Mouse (Mus musculus) CH12.LX (cell line): ENCODE results near the gene Chd9. TPM values are rescaled to one million over a fixed set of nuclear protein-coding genes. Genes with fewer than 3 reads are reported as not detected.

Experiments used
- DNase-seq: peaks from one replicate; pipeline ENCODE4 v3.0.0-alpha.2; 2013; ENCODE audit errors: extremely low read depth
- H3K27ac ChIP-seq: 2 replicates; pipeline ENCODE4 v1.5.1; 2012; ENCODE audit warnings: low read depth, mild to moderate bottlenecking, control low read depth, moderate library complexity; ENCODE audit not compliant: insufficient read depth
- H3K27me3 ChIP-seq: replicated peaks from 2 replicates; pipeline ENCODE3; 2012; ENCODE audit warnings: inconsistent platforms
- H3K36me3 ChIP-seq, 2 experiments: replicated peaks in 1 of 2; 2 replicates each; pipeline versions ENCODE3 to v1.6.1; 2012; ENCODE audit warnings: inconsistent platforms in 1 of 2, low read length in 1 of 2, mild to moderate bottlenecking in 1 of 2, mixed read lengths in 1 of 2, moderate library complexity in 1 of 2; ENCODE audit not compliant: control insufficient read depth in 1 of 2, insufficient read depth in 1 of 2
- H3K4me1 ChIP-seq, 2 experiments: 2 replicates each; pipeline ENCODE4 v1.6.1; 2012; ENCODE audit warnings: inconsistent platforms in 1 of 2, moderate library complexity in 1 of 2; ENCODE audit not compliant: insufficient read depth in 2 of 2, control insufficient read depth in 1 of 2
- H3K4me2 ChIP-seq: 2 replicates; pipeline ENCODE4 v1.6.1; 2012; ENCODE audit warnings: low read depth, mild to moderate bottlenecking, control low read depth; ENCODE audit not compliant: poor library complexity, insufficient read depth, severe bottlenecking
- H3K4me3 ChIP-seq, 3 experiments: fragments of 150-350 bp in 1 of 3; sonication (generic) in 1 of 3; replicated peaks in 1 of 3; 2 replicates each; pipeline versions ENCODE3 to v1.5.1; 2011 to 2012; ENCODE audit warnings: low read depth in 2 of 3, low read length in 2 of 3, mild to moderate bottlenecking in 2 of 3, moderate library complexity in 2 of 3, control low read depth in 1 of 3, improper control_type of control experiment in 1 of 3, inconsistent platforms in 1 of 3, mixed read lengths in 1 of 3; ENCODE audit not compliant: poor library complexity in 1 of 3
- H3K79me2 ChIP-seq: replicated peaks from 2 replicates; pipeline ENCODE4 v1.6.1; 2012; ENCODE audit warnings: mild to moderate bottlenecking, moderate library complexity; ENCODE audit not compliant: control insufficient read depth, poor library complexity, insufficient read depth, severe bottlenecking; ENCODE audit errors: extremely low read depth
- H3K9ac ChIP-seq: 2 replicates; pipeline ENCODE4 v1.6.1; 2012; ENCODE audit warnings: low read depth, mild to moderate bottlenecking, control low read depth, moderate library complexity; ENCODE audit not compliant: insufficient read depth
- H3K9me3 ChIP-seq: replicated peaks from 2 replicates; pipeline ENCODE3; 2012; ENCODE audit warnings: low read length, inconsistent platforms, mixed read lengths
- BHLHE40 ChIP-seq: IDR thresholded peaks from 2 replicates; pipeline ENCODE4 v1.6.1; 2011; ENCODE audit warnings: mild to moderate bottlenecking, low read depth, low read length, improper control_type of control experiment
- CHD2 ChIP-seq: IDR thresholded peaks from 2 replicates; pipeline ENCODE4 v1.6.1; 2011; ENCODE audit warnings: low read length, improper control_type of control experiment
- ELF1 ChIP-seq: IDR thresholded peaks from 2 replicates; pipeline ENCODE4 v1.6.1; 2014; ENCODE audit warnings: low read depth, mild to moderate bottlenecking, inconsistent platforms, low read length, improper control_type of control experiment
- EP300 ChIP-seq: IDR thresholded peaks from 2 replicates; pipeline ENCODE4 v1.6.1; 2011; ENCODE audit warnings: low read length, improper control_type of control experiment
- ETS1 ChIP-seq: conservative IDR thresholded peaks from 2 replicates; pipeline ENCODE4 v1.6.1; 2012; ENCODE audit warnings: low read depth, mild to moderate bottlenecking, inconsistent platforms, low read length, improper control_type of control experiment, moderate library complexity
- HCFC1 ChIP-seq: IDR thresholded peaks from 2 replicates; pipeline ENCODE4 v1.6.1; 2012; ENCODE audit warnings: low read depth, mild to moderate bottlenecking, inconsistent platforms, low read length, improper control_type of control experiment
- IRF4 ChIP-seq: IDR thresholded peaks from 2 replicates; pipeline ENCODE4 v1.6.1; 2014; ENCODE audit warnings: low read depth, mild to moderate bottlenecking, inconsistent platforms, low read length, improper control_type of control experiment
- MAX ChIP-seq: IDR thresholded peaks from 2 replicates; pipeline ENCODE4 v1.6.1; 2011; ENCODE audit warnings: low read length, improper control_type of control experiment
- MAZ ChIP-seq: IDR thresholded peaks from 2 replicates; pipeline ENCODE4 v1.6.1; 2012; ENCODE audit warnings: low read depth, mild to moderate bottlenecking, inconsistent platforms, low read length, improper control_type of control experiment, moderate library complexity
- MEF2A ChIP-seq: IDR thresholded peaks from 2 replicates; pipeline ENCODE4 v1.6.1; 2014; ENCODE audit warnings: low read depth, mild to moderate bottlenecking, inconsistent platforms, low read length, improper control_type of control experiment, borderline replicate concordance
- MXI1 ChIP-seq: IDR thresholded peaks from 2 replicates; pipeline ENCODE4 v1.6.1; 2011; ENCODE audit warnings: mild to moderate bottlenecking, low read depth, low read length, improper control_type of control experiment
- MYC ChIP-seq: IDR thresholded peaks from 2 replicates; pipeline ENCODE4 v1.6.1; 2011; ENCODE audit warnings: low read depth, mild to moderate bottlenecking, improper control_type of control experiment, low read length
- NELFE ChIP-seq: IDR thresholded peaks from 2 replicates; pipeline ENCODE4 v1.6.1; 2011; ENCODE audit warnings: low read depth, low read length, improper control_type of control experiment
- PAX5 ChIP-seq: IDR thresholded peaks from 2 replicates; pipeline ENCODE4 v1.6.1; 2012; ENCODE audit warnings: low read length, inconsistent platforms, mixed read lengths
- RCOR1 ChIP-seq: conservative IDR thresholded peaks from 2 replicates; pipeline ENCODE4 v1.6.1; 2012; ENCODE audit warnings: low read depth, mild to moderate bottlenecking, inconsistent platforms, low read length, improper control_type of control experiment
- SIN3A ChIP-seq: IDR thresholded peaks from 2 replicates; pipeline ENCODE4 v1.6.1; 2012; ENCODE audit warnings: low read length, improper control_type of control experiment, inconsistent platforms
- TBP ChIP-seq: conservative IDR thresholded peaks from 2 replicates; pipeline ENCODE4 v1.6.1; 2011; ENCODE audit warnings: low read depth, low read length, improper control_type of control experiment
- TCF12 ChIP-seq: IDR thresholded peaks from 2 replicates; pipeline ENCODE4 v1.6.1; 2014; ENCODE audit warnings: low read depth, mild to moderate bottlenecking, inconsistent platforms, low read length, improper control_type of control experiment
- ZC3H11A ChIP-seq: IDR thresholded peaks from 2 replicates; pipeline ENCODE4 v1.6.1; 2012; ENCODE audit warnings: low read depth, mild to moderate bottlenecking, inconsistent platforms, low read length, improper control_type of control experiment
- ZKSCAN1 ChIP-seq: IDR thresholded peaks from 2 replicates; pipeline ENCODE4 v1.6.1; 2012; ENCODE audit warnings: low read depth, inconsistent platforms, low read length, improper control_type of control experiment, borderline replicate concordance
- ZMIZ1 ChIP-seq: IDR thresholded peaks from 2 replicates; pipeline ENCODE4 v1.6.1; 2012; ENCODE audit warnings: low read depth, mild to moderate bottlenecking, inconsistent platforms, low read length, improper control_type of control experiment
- ZNF384 ChIP-seq: IDR thresholded peaks from 2 replicates; pipeline ENCODE4 v1.6.1; 2012; ENCODE audit warnings: low read depth, low read length, improper control_type of control experiment, inconsistent platforms
- dilution Hi-C: fragments of 300-500 bp; cut with MboI; formaldehyde crosslinking; loops from 2 replicates; pipeline ENCODE4 v1.14.3; 2020; ENCODE audit warnings: low sequenced_read_pairs; ENCODE audit not compliant: extremely low pct_unique_long_range_greater_than_20kb, extremely low pct_ligation_motif_present
- in situ Hi-C: fragments of 300-500 bp; cut with MboI; formaldehyde crosslinking; loops from 3 replicates; pipeline ENCODE4 v1.14.3; 2019; ENCODE audit warnings: low sequenced_read_pairs, low pct_ligation_motif_present, low pct_unique_long_range_greater_than_20kb, mixed read lengths
- polyA plus RNA-seq: library from polyadenylated mRNA; unstranded; fragments of >175 nt; gene quantifications from 2 replicates; pipeline ENCODE4 v1.2.1, GENCODE M21; 2012; ENCODE audit warnings: low read depth; ENCODE audit not compliant: insufficient read length
- total RNA-seq, 2 experiments: library from RNA; depleted of rRNA; stranded (reverse); fragments of 300-350 nt in 1 of 2; fragments of >200 nt in 1 of 2; gene quantifications; 2 replicates each; pipeline ENCODE4 v1.2.3; 2012 to 2014

The Chd9 gene
- total and polyA plus RNA-seq, 3 experiments: 12.7 to 188 (median 15.1) TPM

- H3K27ac ChIP-seq: peak overlapping the region; percentile 93
- H3K9me3 ChIP-seq: no peaks in the 10 kb centered on the region
- peak overlapping the region; percentile 60 for H3K4me2 ChIP-seq
- H3K9ac ChIP-seq: peak overlapping the region; percentile 78
- H3K79me2 ChIP-seq: peaks cover 29% of the 10 kb centered on the region
- in situ Hi-C loops (loop anchor here (5.0 kb wide), 1 partner anchor 32 kb away; no protein-coding TSS in a partner anchor), dilution Hi-C loops (no loop called here)
- peak overlapping the region; percentile 46 to 63 (median 55) for H3K4me3 ChIP-seq
- H3K27me3 ChIP-seq: no peaks in the 10 kb centered on the region
- H3K36me3 ChIP-seq: peaks cover 12 to 13% of the 10 kb centered on the region in 2 experiments
- peak; percentile 79 for DNase-seq
- peaks cover 17 to 71% of the 10 kb centered on the region in 2 experiments for H3K4me1 ChIP-seq
- TF ChIP-seq EP300 (peak; percentile 65), IRF4 (peak; percentile 82), RCOR1 (0 out of 2 replicates have a peak, but pooled peaks have one; percentile 16), ETS1 (peak; percentile 56), SIN3A (peak; percentile 1), MEF2A (peak; percentile 34; the same call in 1 of the 2 replicates), TCF12 (peak; percentile 77), PAX5 (no peak), MXI1 (no peak; the same call in none of the 2 replicates), ZMIZ1 (no peak), ZKSCAN1 (no peak), ZNF384 (peak; percentile 84), HCFC1 (peak; percentile 60), CHD2 (peak; percentile 71), ELF1 (peak; percentile 88), MAZ (0 out of 2 replicates have a peak, but pooled peaks have one; percentile 19), MAX (no peak), TBP (peak; percentile 40; the same call in 1 of the 2 replicates), MYC (no peak; the same call in 1 of the 2 replicates), ZC3H11A (no peak), BHLHE40 (peak; percentile 69), NELFE (peak; percentile 11; the same call in 1 of the 2 replicates)
Observed at GRCm38 (mm10) chr8:90839725-90840714, 11.9 kb downstream of the Chd9 start.
